Mouse (Mus musculus) C3H10T1/2 (cell line): ENCODE results near the gene Nell1. TPM values are rescaled to one million over a fixed set of nuclear protein-coding genes. Genes with fewer than 3 reads are reported as not detected.

Experiments used
- polyA plus RNA-seq, 2 experiments: library from polyadenylated mRNA; unstranded; fragments of >200 nt; fragmentation: generic; extraction: Trizol; gene quantifications; one replicate each; pipeline ENCODE4 v1.2.1; 2012; ENCODE audit warnings: missing spikeins in 2 of 2

Gene Nell1
- polyA plus RNA-seq = not detected

DNA sequence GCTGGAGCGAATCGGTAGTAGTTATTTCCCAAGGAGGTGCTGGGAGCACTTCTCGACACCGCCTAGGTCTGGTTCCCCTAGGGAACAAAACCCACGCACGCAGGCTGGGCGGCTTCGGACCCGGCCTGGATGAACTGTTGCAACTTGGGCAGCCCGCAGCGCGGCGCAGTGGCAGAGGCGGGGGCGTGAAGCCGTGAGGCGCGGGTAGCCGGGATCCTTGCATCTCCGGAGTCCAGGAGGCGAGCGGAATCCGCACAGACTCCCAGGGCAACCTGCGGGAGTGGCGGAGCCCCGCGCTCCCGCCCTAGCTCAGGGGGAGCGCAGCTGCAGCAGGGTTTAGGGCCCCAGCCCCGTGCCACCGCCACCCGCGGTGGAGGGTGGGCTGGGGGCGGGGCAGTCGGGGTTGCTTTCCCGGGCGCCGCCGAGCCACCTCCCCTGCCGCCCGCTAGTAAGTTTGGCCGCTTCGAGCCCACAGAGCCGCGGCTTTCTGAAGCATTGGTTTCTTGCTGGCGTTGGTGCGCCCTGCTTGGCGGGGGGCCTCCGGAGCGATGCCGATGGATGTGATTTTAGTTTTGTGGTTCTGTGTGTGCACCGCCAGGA is at the start of gene Nell1:
Nell1 (plus strand) TSS at position 24 of the 600 bp plus-strand sequence.

DNA sequence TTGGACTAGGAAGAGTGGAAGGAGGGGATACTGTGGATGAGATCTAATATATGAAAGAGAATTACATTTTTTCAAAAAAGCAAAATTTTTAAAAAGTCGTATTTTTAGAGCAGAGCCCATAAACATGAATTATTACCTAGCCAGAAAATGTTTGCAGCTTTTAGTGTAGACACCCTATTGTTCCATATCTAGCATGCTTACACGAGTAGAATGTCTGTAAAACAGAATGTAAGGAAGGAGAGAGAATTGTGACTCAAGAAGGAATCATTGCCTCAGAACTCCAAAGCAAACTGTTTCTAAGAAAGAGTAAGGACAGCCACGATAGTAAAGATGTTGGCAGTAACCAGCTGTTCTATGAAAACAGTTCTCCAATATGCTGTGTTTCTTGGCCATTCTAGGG is 624.2 kb downstream of the Nell1 start, which contains the start of gene 4933405O20Rik:
4933405O20Rik (plus strand) TSS at position 301 of the 400 bp plus-strand sequence.

Other genes starting within 250 kb of the Nell1 start
- gene Htatip2, start 215.7 kb upstream of the Nell1 start, polyA plus RNA-seq = under 1 TPM in 1 of 2 experiments, not detected in 1; 0.05 TPM
- gene Prmt3, start 196.5 kb upstream of the Nell1 start, polyA plus RNA-seq = 10 to 100 TPM in 1 of 2 experiments, 1 to 10 TPM in 1; 3.8 to 11.9 TPM
- not detected for gene Slc6a5, start 64.7 kb upstream of the Nell1 start, polyA plus RNA-seq